Mouse (Mus musculus) heart, adult 2 months (tissue): Measurements from ENCODE around the gene Ntrk3. TPM values are rescaled to one million over a fixed set of nuclear protein-coding genes. Genes with fewer than 3 reads are reported as not detected.

Experiments used
- DNase-seq, 2 experiments: peaks; one replicate each; pipeline ENCODE4 v3.0.0; 2021
- H3K27ac ChIP-seq: fragments of 200-600 bp; 2 replicates; pipeline ENCODE4 v1.8.1; 2022
- H3K27me3 ChIP-seq: fragments of 200-500 bp; 2 replicates; pipeline ENCODE4 v1.6.1; 2012; ENCODE audit warnings: mild to moderate bottlenecking, low read length, inconsistent platforms, mixed read lengths; ENCODE audit not compliant: control insufficient read depth, insufficient read depth
- H3K36me3 ChIP-seq: fragments of 200-500 bp; 2 replicates; pipeline ENCODE4 v1.6.1; 2012; ENCODE audit warnings: low read length, inconsistent platforms; ENCODE audit not compliant: control insufficient read depth, insufficient read depth
- H3K4me1 ChIP-seq: fragments of 200-500 bp; 2 replicates; pipeline ENCODE4 v1.6.1; 2011; ENCODE audit warnings: low read length; ENCODE audit not compliant: control insufficient read depth, insufficient read depth
- H3K4me3 ChIP-seq: fragments of 200-600 bp; 2 replicates; pipeline ENCODE4 v1.8.1; 2022
- H3K79me2 ChIP-seq: fragments of 200-500 bp; replicated peaks from 2 replicates; pipeline ENCODE4 v1.6.1; 2012; ENCODE audit warnings: mild to moderate bottlenecking, inconsistent platforms, low read length, moderate library complexity, mixed read lengths; ENCODE audit not compliant: control insufficient read depth, insufficient read depth
- H3K9ac ChIP-seq: fragments of 200-500 bp; 2 replicates; pipeline ENCODE4 v1.6.1; 2012; ENCODE audit warnings: low read depth, mild to moderate bottlenecking, control low read depth, inconsistent platforms, low read length, mixed read lengths
- CTCF ChIP-seq: fragments of 200-600 bp; IDR thresholded peaks from 2 replicates; pipeline ENCODE4 v1.8.1; 2022; ENCODE audit warnings: antibody characterized with exemption, mild to moderate bottlenecking, moderate library complexity
- EP300 ChIP-seq: fragments of 200-500 bp; IDR thresholded peaks from 2 replicates; pipeline ENCODE4 v1.6.1; 2011; ENCODE audit warnings: low read depth, low read length, control low read depth; ENCODE audit not compliant: insufficient read depth
- POLR2A ChIP-seq: fragments of 200-500 bp; IDR thresholded peaks from 2 replicates; pipeline ENCODE4 v1.6.1; 2011; ENCODE audit warnings: mild to moderate bottlenecking, low read depth, low read length, control low read depth; ENCODE audit not compliant: insufficient read depth
- WGBS: fragments of 180-500 bp; shearing (Covaris S2); methylation state at CpG from one replicate; pipeline ENCODE4 v1.1.7; 2018; 5-methylcytosine and 5-hydroxymethylcytosine counted together
- intact Hi-C: fragments of 180-260 bp; cut with DNase I; formaldehyde crosslinking; loops from one replicate; pipeline ENCODE4 v1.15.1; 2025
- polyA plus RNA-seq: library from polyadenylated mRNA; depleted of rRNA; stranded (reverse); fragments of >200 nt; gene quantifications from 2 replicates; pipeline ENCODE4 v1.2.3, GENCODE M21; 2012
- total RNA-seq, 2 experiments: library from RNA; stranded (reverse); gene quantifications; 2 replicates each; pipeline ENCODE4 v1.2.3; 2021

The Ntrk3 gene
- total and polyA plus RNA-seq, 3 experiments: 1.4 to 9.1 (median 1.8) TPM

DNA sequence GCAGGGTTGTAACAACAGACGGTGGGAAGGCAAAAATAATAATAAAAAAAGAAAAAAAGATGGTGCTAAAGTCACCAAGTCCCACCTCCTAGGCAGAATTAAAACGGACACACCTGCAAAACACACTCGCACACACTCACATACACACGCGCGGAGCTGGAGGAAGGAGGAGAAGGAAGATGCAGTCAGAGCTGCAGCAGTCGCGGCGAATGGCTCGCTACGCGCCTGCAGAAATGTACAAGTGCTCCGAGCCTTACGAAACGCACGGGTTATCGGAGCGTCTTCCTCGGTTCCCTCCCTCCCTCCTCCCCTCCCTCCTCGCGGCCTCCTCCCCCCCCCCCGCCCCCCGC lies 159.7 kb downstream of the Ntrk3 start:
- WGBS: 1% methylated on average over 19 of the region's 23 CpGs
- Histone ChIP-seq H3K27me3 (peaks cover 6% of the 10 kb centered on the region; the same call in 1 of the 2 replicates), H3K4me1 (no peaks in the 10 kb centered on the region), H3K27ac (no peak overlapping the region), H3K9ac (no peak overlapping the region), H3K36me3 (no peaks in the 10 kb centered on the region), H3K79me2 (no peaks in the 10 kb centered on the region), H3K4me3 (peak overlapping the region; percentile 40)
- peak in 1 of 2 experiments; percentile 30 for DNase-seq
- intact Hi-C loops: loop anchor here (10.0 kb wide), 1 partner anchor 503 kb away; no protein-coding TSS in a partner anchor
- no peak for TF ChIP-seq CTCF
- no peak for TF ChIP-seq POLR2A
- TF ChIP-seq EP300: no peak

DNA sequence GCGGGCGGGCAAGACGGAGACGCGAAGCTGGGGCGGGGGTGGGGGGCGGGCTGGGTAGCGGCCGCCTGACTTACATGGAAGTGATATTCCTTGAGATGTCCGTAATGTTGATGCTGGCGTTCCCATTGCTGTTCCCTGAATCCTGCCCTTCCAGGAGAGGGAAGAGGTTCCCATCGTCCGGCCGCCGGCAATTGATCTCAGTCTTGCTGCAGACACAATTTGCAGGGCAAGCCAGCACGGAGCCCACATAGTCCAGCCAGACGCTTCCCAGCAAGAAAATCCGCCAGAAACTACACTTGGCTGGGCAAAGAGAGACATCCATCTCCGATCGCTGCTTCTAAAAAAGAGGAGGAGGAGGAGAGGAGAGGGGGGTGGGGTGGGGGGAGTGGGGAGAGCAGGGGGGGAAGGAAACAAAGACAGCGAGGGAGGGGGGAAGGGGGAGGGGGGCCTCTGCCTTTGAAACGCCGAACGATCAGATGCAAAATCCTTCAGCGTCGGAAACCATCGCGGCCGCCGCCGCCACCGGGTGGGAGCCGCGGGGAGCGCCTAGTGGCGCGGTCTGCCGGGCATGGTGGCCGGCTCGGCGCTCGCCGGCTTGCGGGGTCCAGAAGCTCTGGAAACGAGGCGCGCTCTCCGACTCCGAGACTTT lies 160.2 kb downstream of the Ntrk3 start:
- TF ChIP-seq EP300: no peak
- TF ChIP-seq POLR2A: no peak
- no peak for TF ChIP-seq CTCF
- intact Hi-C loops: loop anchor here (10.0 kb wide), 1 partner anchor 503 kb away; no protein-coding TSS in a partner anchor
- Histone ChIP-seq H3K4me3 (peak overlapping the region; percentile 40), H3K4me1 (no peaks in the 10 kb centered on the region), H3K27me3 (peaks cover 6% of the 10 kb centered on the region; the same call in 1 of the 2 replicates), H3K79me2 (no peaks in the 10 kb centered on the region), H3K27ac (no peak overlapping the region), H3K9ac (no peak overlapping the region), H3K36me3 (no peaks in the 10 kb centered on the region)
- 1% methylated on average over 49 of the region's 49 CpGs for WGBS
- DNase-seq: no peak

DNA sequence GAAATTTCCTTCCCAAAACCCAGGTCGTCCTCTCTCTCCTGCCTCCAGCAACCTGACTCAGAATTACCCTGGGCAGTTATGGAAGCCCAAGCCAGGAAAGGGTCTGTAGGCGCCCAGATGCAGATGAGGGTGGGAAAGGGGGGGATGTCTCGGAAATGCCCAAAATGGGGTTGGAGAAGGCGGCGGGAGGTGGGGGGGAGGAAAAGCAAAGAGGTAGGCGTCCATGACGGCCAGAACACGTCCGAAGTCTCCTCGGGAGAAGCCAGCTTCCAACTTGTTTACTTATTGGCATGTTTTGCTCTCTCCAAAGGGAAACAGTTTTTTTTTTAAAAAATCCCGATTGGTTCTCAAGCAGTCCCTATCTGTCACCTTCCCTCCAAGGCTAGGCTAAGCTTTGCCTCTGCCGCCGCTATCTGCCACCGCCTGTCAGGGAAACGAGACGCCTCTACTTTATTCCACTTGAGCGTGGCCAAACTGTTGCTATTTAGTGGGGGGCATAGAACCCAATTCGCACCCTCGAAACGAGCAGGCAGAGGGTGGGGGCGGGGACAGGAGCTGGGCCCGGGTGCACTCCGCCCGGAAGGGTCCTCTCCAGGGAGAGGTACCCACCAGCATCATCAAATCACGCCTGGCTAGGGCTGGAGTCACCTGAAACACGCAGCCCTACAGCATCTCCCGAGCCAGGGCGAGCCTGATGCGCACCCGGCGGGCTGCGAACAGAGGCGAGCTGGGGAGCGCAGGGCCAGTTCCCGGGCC lies 160.9 kb downstream of the Ntrk3 start:
- no peak overlapping the region for H3K9ac ChIP-seq
- intact Hi-C loops: loop anchor here (10.0 kb wide), 1 partner anchor 502 kb away; no protein-coding TSS in a partner anchor
- peaks cover 6% of the 10 kb centered on the region; the same call in 1 of the 2 replicates for H3K27me3 ChIP-seq

GRCm38 (mm10) chr7:78576169-78576568 lies 161.6 kb downstream of the Ntrk3 start:
- no peak for TF ChIP-seq POLR2A
- TF ChIP-seq CTCF: no peak
- TF ChIP-seq EP300: no peak
- H3K27me3 ChIP-seq: peaks cover 6% of the 10 kb centered on the region; the same call in 1 of the 2 replicates
- no peaks in the 10 kb centered on the region for H3K79me2 ChIP-seq
- no peak overlapping the region for H3K27ac ChIP-seq
- no peak for DNase-seq
- H3K4me1 ChIP-seq: no peaks in the 10 kb centered on the region
- no peaks in the 10 kb centered on the region for H3K36me3 ChIP-seq
- H3K4me3 ChIP-seq: no peak overlapping the region
- intact Hi-C loops: loop anchor here (10.0 kb wide), 1 partner anchor 501 kb away; no protein-coding TSS in a partner anchor
- 17% methylated on average over 5 of the region's 5 CpGs for WGBS
- H3K9ac ChIP-seq: no peak overlapping the region

More for the DNA sequence above, 160.9 kb downstream of the Ntrk3 start:
- no peaks in the 10 kb centered on the region for H3K36me3 ChIP-seq
- H3K27ac ChIP-seq: no peak overlapping the region
- H3K4me3 ChIP-seq: peak overlapping the region; percentile 35; the same call in 1 of the 2 replicates
- 4% methylated on average over 35 of the region's 35 CpGs for WGBS
- DNase-seq: peak; percentile 45 to 46
- H3K4me1 ChIP-seq: no peaks in the 10 kb centered on the region
- no peaks in the 10 kb centered on the region for H3K79me2 ChIP-seq
- TF ChIP-seq EP300: no peak
- no peak for TF ChIP-seq POLR2A
- no peak for TF ChIP-seq CTCF

GRCm38 (mm10) chr7:78575556-78575955 lies 162.3 kb downstream of the Ntrk3 start:
- WGBS: 26% methylated on average over 3 of the region's 3 CpGs
- Histone ChIP-seq H3K36me3 (no peaks in the 10 kb centered on the region), H3K27me3 (peaks cover 6% of the 10 kb centered on the region; the same call in 1 of the 2 replicates), H3K27ac (no peak overlapping the region), H3K9ac (no peak overlapping the region), H3K4me3 (no peak overlapping the region), H3K4me1 (no peaks in the 10 kb centered on the region), H3K79me2 (no peaks in the 10 kb centered on the region)
- intact Hi-C loops: loop anchor here (10.0 kb wide), 1 partner anchor 501 kb away; no protein-coding TSS in a partner anchor
- TF ChIP-seq CTCF (no peak), EP300 (no peak), POLR2A (no peak)
- no peak for DNase-seq

DNA sequence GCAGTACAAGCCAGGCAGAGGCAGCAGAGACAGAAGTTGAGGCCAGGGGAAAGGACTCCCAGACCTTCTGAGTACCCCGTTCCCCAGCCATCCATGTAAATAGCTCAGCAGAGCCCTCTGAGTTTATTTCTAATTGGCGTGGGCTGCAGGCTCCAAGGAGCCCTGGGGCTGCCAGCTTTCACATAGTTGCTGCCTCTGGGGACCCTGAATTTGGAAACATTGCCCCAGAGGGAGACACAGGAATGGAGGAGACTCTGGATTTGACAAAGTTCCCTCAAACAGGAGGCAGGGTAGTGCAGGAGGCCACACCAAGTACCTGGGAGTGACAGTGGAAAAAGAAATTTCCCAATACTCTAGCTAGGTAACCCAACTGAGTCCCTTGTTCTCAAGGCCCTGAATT lies 166.6 kb downstream of the Ntrk3 start:
- Histone ChIP-seq H3K9ac (no peak overlapping the region), H3K36me3 (no peaks in the 10 kb centered on the region), H3K27me3 (no peaks in the 10 kb centered on the region), H3K4me1 (no peaks in the 10 kb centered on the region), H3K27ac (no peak overlapping the region), H3K79me2 (no peaks in the 10 kb centered on the region), H3K4me3 (no peak overlapping the region)
- intact Hi-C loops: loop anchor here (10.0 kb wide), 1 partner anchor 496 kb away; no protein-coding TSS in a partner anchor
- DNase-seq: no peak
- WGBS: 64% methylated on average over 2 of the region's 2 CpGs
- TF ChIP-seq EP300: no peak
- TF ChIP-seq CTCF: no peak
- TF ChIP-seq POLR2A: no peak
